Mouse (Mus musculus): ENCODE data around the gene Gnai1.
"Not testable (repeated sequence)": the region's sequence is repeated elsewhere in the genome, so short reads cannot be mapped to it uniquely, and the experiment has no call there.

The Gnai1 gene

GRCm38 (mm10) chr5:18360281-18360819 lies at the start of gene Gnai1:
Gnai1 (minus strand) TSS chr5:18360355.
- no peak for DNase-seq (ENCODE audit: low read depth)

- no peak for DNase-seq (ENCODE audit: low read depth)
These were observed 7.7 kb upstream of the Gnai1 start for GRCm38 (mm10) chr5:18367864-18368263.

- DNase-seq (ENCODE audit: low read depth), result no peak
These were observed 5.3 kb upstream of the Gnai1 start for GRCm38 (mm10) chr5:18365460-18365859.

- DNase-seq (ENCODE audit: low read depth), result no peak
These were observed 801 bp upstream of the Gnai1 start for GRCm38 (mm10) chr5:18360956-18361355.

- DNase-seq (ENCODE audit: low read depth), result no peak
These were observed 527 bp downstream of the Gnai1 start for GRCm38 (mm10) chr5:18359376-18360280.

GRCm38 (mm10) chr5:18358778-18359177 lies 1.4 kb downstream of the Gnai1 start:
- no peak for DNase-seq (ENCODE audit: low read depth)

- DNase-seq (ENCODE audit: low read depth), result no peak
These were observed 2.0 kb downstream of the Gnai1 start for GRCm38 (mm10) chr5:18358191-18358590.

- DNase-seq (ENCODE audit: low read depth), result no peak
These were observed 12.9 kb downstream of the Gnai1 start for GRCm38 (mm10) chr5:18347297-18347696.

GRCm38 (mm10) chr5:18343455-18344142 lies 16.6 kb downstream of the Gnai1 start:
- DNase-seq (ENCODE audit: low read depth), result no peak

GRCm38 (mm10) chr5:18342765-18343454 lies 17.2 kb downstream of the Gnai1 start:
- no peak for DNase-seq (ENCODE audit: low read depth)

GRCm38 (mm10) chr5:18341876-18342275 lies 18.3 kb downstream of the Gnai1 start:
- DNase-seq (ENCODE audit: low read depth), result not testable (repeated sequence)

GRCm38 (mm10) chr5:18332256-18332655 lies 27.9 kb downstream of the Gnai1 start:
- no peak for DNase-seq (ENCODE audit: low read depth)

- no peak for DNase-seq (ENCODE audit: low read depth)
These were observed 29.4 kb downstream of the Gnai1 start for GRCm38 (mm10) chr5:18330726-18331125.

- no peak for DNase-seq (ENCODE audit: low read depth)
These were observed 34.0 kb downstream of the Gnai1 start for GRCm38 (mm10) chr5:18326159-18326558.

- no peak for DNase-seq (ENCODE audit: low read depth)
These were observed 36.6 kb downstream of the Gnai1 start for GRCm38 (mm10) chr5:18323534-18323933.

- DNase-seq (ENCODE audit: low read depth), result no peak
These were observed 38.5 kb downstream of the Gnai1 start for GRCm38 (mm10) chr5:18321661-18322060.

- DNase-seq (ENCODE audit: low read depth), result no peak
These were observed 41.3 kb downstream of the Gnai1 start for GRCm38 (mm10) chr5:18318846-18319245.

- no peak for DNase-seq (ENCODE audit: low read depth)
These were observed 52.8 kb downstream of the Gnai1 start for GRCm38 (mm10) chr5:18307229-18307804.

GRCm38 (mm10) chr5:18296584-18296983 lies 63.6 kb downstream of the Gnai1 start:
- no peak for DNase-seq (ENCODE audit: low read depth)

GRCm38 (mm10) chr5:18292744-18293143 lies 67.4 kb downstream of the Gnai1 start:
- no peak for DNase-seq (ENCODE audit: low read depth)

GRCm38 (mm10) chr5:18289530-18289929 lies 70.6 kb downstream of the Gnai1 start:
- no peak for DNase-seq (ENCODE audit: low read depth)

GRCm38 (mm10) chr5:18288694-18289093 lies 71.5 kb downstream of the Gnai1 start:
- DNase-seq (ENCODE audit: low read depth), result no peak

Measured in c-Kit-positive CD71-negative TER-119-negative erythroid progenitor cells, embryonic 14.5 days (primary cell).